Mouse (Mus musculus) right cerebral cortex, postnatal 4 days (tissue): ENCODE measurements around the gene Rhebl1.

Source experiments
- DNase-seq: peaks from one replicate; pipeline ENCODE4 v3.0.0-alpha.2; 2022

The Rhebl1 gene

GRCm38 (mm10) chr15:98871070-98871915, 23.0 kb downstream of the Rhebl1 start, which contains the start of gene Kmt2d:
Gene Kmt2d (minus strand): TSS chr15:98871204.
- peak; percentile 40 for DNase-seq

- peak; percentile 33 for DNase-seq
Measured at GRCm38 (mm10) chr15:98870179-98871069, 23.9 kb downstream of the Rhebl1 start.

- DNase-seq, result no peak
Measured at GRCm38 (mm10) chr15:98869342-98870178, 24.8 kb downstream of the Rhebl1 start.

- no peak for DNase-seq
Measured at GRCm38 (mm10) chr15:98868346-98869063, 25.8 kb downstream of the Rhebl1 start.

GRCm38 (mm10) chr15:98867321-98867720, 27.0 kb downstream of the Rhebl1 start:
- DNase-seq, result peak; percentile 39

GRCm38 (mm10) chr15:98866501-98866900, 27.8 kb downstream of the Rhebl1 start:
- DNase-seq, result no peak

GRCm38 (mm10) chr15:98865771-98866170, 28.6 kb downstream of the Rhebl1 start:
- DNase-seq, result no peak

- DNase-seq, result no peak
Measured at GRCm38 (mm10) chr15:98864951-98865350, 29.4 kb downstream of the Rhebl1 start.

GRCm38 (mm10) chr15:98863451-98863958, 30.8 kb downstream of the Rhebl1 start:
- no peak for DNase-seq

GRCm38 (mm10) chr15:98861701-98862410, 32.5 kb downstream of the Rhebl1 start:
- DNase-seq, result no peak

GRCm38 (mm10) chr15:98860921-98861320, 33.4 kb downstream of the Rhebl1 start:
- DNase-seq, result no peak

GRCm38 (mm10) chr15:98859319-98860043, 34.9 kb downstream of the Rhebl1 start:
- no peak for DNase-seq

GRCm38 (mm10) chr15:98854214-98854613, 40.1 kb downstream of the Rhebl1 start:
- DNase-seq, result no peak

- no peak for DNase-seq
Measured at GRCm38 (mm10) chr15:98853161-98853937, 41.0 kb downstream of the Rhebl1 start.

GRCm38 (mm10) chr15:98852733-98853132, 41.6 kb downstream of the Rhebl1 start:
- DNase-seq, result no peak

- DNase-seq, result no peak
Measured at GRCm38 (mm10) chr15:98852071-98852470, 42.3 kb downstream of the Rhebl1 start.

GRCm38 (mm10) chr15:98851229-98851818, 43.0 kb downstream of the Rhebl1 start:
- DNase-seq, result no peak

- DNase-seq, result no peak
Measured at GRCm38 (mm10) chr15:98850668-98851067, 43.7 kb downstream of the Rhebl1 start.

- DNase-seq, result no peak
Measured at GRCm38 (mm10) chr15:98849956-98850600, 44.3 kb downstream of the Rhebl1 start.
